Mouse (Mus musculus) cortical plate, adult 2 months (tissue): ENCODE results near the gene Hsd17b6.

Experiments
- CTCF ChIP-seq: fragments of 200-500 bp; IDR thresholded peaks from 2 replicates; pipeline ENCODE4 v1.5.1; 2011; ENCODE audit warnings: mild to moderate bottlenecking, control low read depth, low read length; ENCODE audit not compliant: insufficient read depth; ENCODE audit errors: extremely low read depth
- POLR2A ChIP-seq: fragments of 200-500 bp; IDR thresholded peaks from 2 replicates; pipeline ENCODE4 v1.6.1; 2011; ENCODE audit warnings: mild to moderate bottlenecking, low read length, control low read depth; ENCODE audit not compliant: insufficient read depth; ENCODE audit errors: extremely low read depth

DNA sequence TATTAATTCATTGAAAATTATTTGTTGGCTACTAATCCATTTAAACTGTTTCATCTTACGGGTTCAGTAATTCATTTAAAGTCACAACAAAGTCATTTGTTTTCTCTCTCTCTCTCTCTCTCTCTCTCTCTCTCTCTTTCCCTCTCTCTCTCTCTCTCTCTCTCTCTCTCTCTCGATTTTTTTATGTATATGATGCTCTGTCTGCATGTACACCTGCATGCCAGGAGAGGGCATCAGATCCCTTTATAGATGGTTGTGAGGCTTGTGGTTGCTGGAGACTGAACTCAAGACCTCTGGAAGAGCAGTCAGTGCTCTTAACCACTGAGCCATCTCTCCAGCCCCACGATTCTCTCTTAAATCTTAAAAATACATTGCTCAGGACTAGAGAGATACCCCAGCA is 36.3 kb downstream of the Hsd17b6 start:
- TF ChIP-seq POLR2A (no peak), CTCF (no peak)
